Mouse (Mus musculus) bone marrow macrophage, adult 2 months (primary cell): ENCODE measurements around the gene Sfpq.

Experiments
- CTCF ChIP-seq: IDR thresholded peaks from 2 replicates; pipeline ENCODE4 v1.5.1; 2012; ENCODE audit warnings: low read depth, mild to moderate bottlenecking, low read length, moderate library complexity
- POLR2A ChIP-seq: IDR thresholded peaks from 2 replicates; pipeline ENCODE4 v1.6.1; 2012; ENCODE audit warnings: mild to moderate bottlenecking, low read depth, low read length, borderline replicate concordance

- TF ChIP-seq CTCF, result no peak
- TF ChIP-seq POLR2A, result no peak
These were observed 30.6 kb upstream of the Sfpq start for GRCm38 (mm10) chr4:126990553-126990952.
